Mouse (Mus musculus) liver, embryonic 16.5 days (tissue): ENCODE measurements around the gene Trabd2b. TPM values are rescaled to one million over a fixed set of nuclear protein-coding genes. Genes with fewer than 3 reads are reported as not detected.

ENCODE experiments used
- ATAC-seq: fragments of 200-750 bp; cut with Nextera tagmentation; 2 replicates; pipeline ENCODE4 v1.8.0; 2017; ENCODE audit warnings: low read depth, mild to moderate bottlenecking, moderate number of reproducible peaks, moderate library complexity
- H3K27ac ChIP-seq: fragments of 300-500 bp; sonication (generic); 2 replicates; pipeline ENCODE4 v1.5.1; 2014; ENCODE audit warnings: mild to moderate bottlenecking, low read length
- H3K27me3 ChIP-seq: fragments of 300-500 bp; sonication (generic); 2 replicates; pipeline ENCODE4 v1.6.1; 2014; ENCODE audit warnings: low read depth, low read length, mixed read lengths; ENCODE audit not compliant: control insufficient read depth, insufficient read depth
- H3K36me3 ChIP-seq: fragments of 300-500 bp; sonication (generic); 2 replicates; pipeline ENCODE4 v1.6.1; 2014; ENCODE audit warnings: mild to moderate bottlenecking; ENCODE audit not compliant: control insufficient read depth, insufficient read depth
- H3K4me1 ChIP-seq: fragments of 300-500 bp; sonication (generic); 2 replicates; pipeline ENCODE4 v1.6.1; 2014; ENCODE audit warnings: low read depth, low read length, mixed read lengths; ENCODE audit not compliant: control insufficient read depth
- H3K4me2 ChIP-seq: fragments of 300-500 bp; sonication (generic); 2 replicates; pipeline ENCODE4 v1.6.1; 2014; ENCODE audit warnings: low read depth, low read length, mixed read lengths
- H3K4me3 ChIP-seq: fragments of 300-500 bp; sonication (generic); 2 replicates; pipeline ENCODE4 v1.5.1; 2014; ENCODE audit warnings: low read depth, mild to moderate bottlenecking, low read length
- H3K9ac ChIP-seq: fragments of 300-500 bp; sonication (generic); 2 replicates; pipeline ENCODE4 v1.6.1; 2014; ENCODE audit warnings: low read depth, low read length
- H3K9me3 ChIP-seq: fragments of 300-500 bp; sonication (generic); replicated peaks from 2 replicates; pipeline ENCODE4 v1.6.1; 2016; ENCODE audit warnings: low read length; ENCODE audit not compliant: control insufficient read depth
- WGBS: fragments of 180-500 bp; shearing (Covaris S2); extraction: QIAGEN DNeasy Blood & Tissue Kit; methylation state at CpG from one replicate; pipeline ENCODE4 v1.1.7; 2014; ENCODE audit not compliant: insufficient replicate concordance; 5-methylcytosine and 5-hydroxymethylcytosine counted together
- polyA plus RNA-seq: library from polyadenylated mRNA; unstranded; fragments of >200 nt; fragmentation: Nextera tagmentation; extraction: Ambion mirVana; gene quantifications from 2 replicates; pipeline ENCODE4 v1.2.1, GENCODE M21; 2015

Trabd2b gene
- polyA plus RNA-seq, 1 experiment from 2014 or later = 0.12 TPM

GRCm38 (mm10) chr4:114652400-114652799 lies 245.9 kb downstream of the Trabd2b start:
- no peak overlapping the region for H3K9ac ChIP-seq
- WGBS = 30% methylated on average over 4 of the region's 4 CpGs
- H3K4me1 ChIP-seq = no peaks in the 10 kb centered on the region; the same call in 1 of the 2 replicates
- ATAC-seq = no peak
- no peaks in the 10 kb centered on the region for H3K9me3 ChIP-seq
- no peaks in the 10 kb centered on the region for H3K36me3 ChIP-seq
- no peak overlapping the region for H3K27ac ChIP-seq
- no peaks in the 10 kb centered on the region for H3K27me3 ChIP-seq
- no peak overlapping the region for H3K4me3 ChIP-seq
- no peak overlapping the region for H3K4me2 ChIP-seq

GRCm38 (mm10) chr4:114657933-114658332 lies 251.4 kb downstream of the Trabd2b start:
- H3K4me1 ChIP-seq = no peaks in the 10 kb centered on the region
- no peak overlapping the region for H3K27ac ChIP-seq
- ATAC-seq = no peak
- WGBS = 43% methylated on average over 2 of the region's 2 CpGs
- H3K9me3 ChIP-seq = no peaks in the 10 kb centered on the region
- no peak overlapping the region for H3K4me2 ChIP-seq
- H3K4me3 ChIP-seq = no peak overlapping the region
- H3K27me3 ChIP-seq = no peaks in the 10 kb centered on the region
- no peaks in the 10 kb centered on the region for H3K36me3 ChIP-seq
- H3K9ac ChIP-seq = no peak overlapping the region

GRCm38 (mm10) chr4:114659876-114660275 lies 253.4 kb downstream of the Trabd2b start:
- no peak overlapping the region for H3K27ac ChIP-seq
- H3K4me2 ChIP-seq = no peak overlapping the region
- no peaks in the 10 kb centered on the region for H3K36me3 ChIP-seq
- peaks cover 3% of the 10 kb centered on the region for H3K4me1 ChIP-seq
- no peak overlapping the region for H3K4me3 ChIP-seq
- no peaks in the 10 kb centered on the region for H3K27me3 ChIP-seq
- no peaks in the 10 kb centered on the region for H3K9me3 ChIP-seq
- ATAC-seq = no peak
- no peak overlapping the region for H3K9ac ChIP-seq
- 56% methylated on average over 5 of the region's 5 CpGs for WGBS

- Histone ChIP-seq H3K27ac (no peak overlapping the region; the same call in 1 of the 2 replicates), H3K36me3 (no peaks in the 10 kb centered on the region), H3K4me1 (peaks cover 12% of the 10 kb centered on the region), H3K4me3 (no peak overlapping the region), H3K27me3 (peaks cover 25% of the 10 kb centered on the region), H3K4me2 (no peak overlapping the region), H3K9me3 (no peaks in the 10 kb centered on the region), H3K9ac (no peak overlapping the region)
- WGBS = 11% methylated on average over 9 of the region's 9 CpGs
- ATAC-seq = peak; percentile 90
Observed at GRCm38 (mm10) chr4:114664063-114665036, 257.8 kb downstream of the Trabd2b start.

Other genes with a start within 250 kb of the Trabd2b start
- gene Skint11, start 243.3 kb upstream of the Trabd2b start, polyA plus RNA-seq = not detected in 2 replicates